Mouse (Mus musculus): ENCODE measurements around the gene Trim8.

Trim8 gene

GRCm38 (mm10) chr19:46547565-46547964 is 46.1 kb downstream of the Trim8 start:
- DNase-seq (ENCODE audit: low read depth, low spot score) = no peak

GRCm38 (mm10) chr19:46548110-46548509 is 46.6 kb downstream of the Trim8 start:
- DNase-seq (ENCODE audit: low read depth, low spot score) = no peak

GRCm38 (mm10) chr19:46550385-46550784 is 48.9 kb downstream of the Trim8 start:
- no peak for DNase-seq (ENCODE audit: low read depth, low spot score)

GRCm38 (mm10) chr19:46552496-46552895 is 51.0 kb downstream of the Trim8 start:
- DNase-seq (ENCODE audit: low read depth, low spot score) = no peak

GRCm38 (mm10) chr19:46553541-46553955 is 52.0 kb downstream of the Trim8 start:
- no peak for DNase-seq (ENCODE audit: low read depth, low spot score)

GRCm38 (mm10) chr19:46558009-46558408 is 56.5 kb downstream of the Trim8 start:
- no peak for DNase-seq (ENCODE audit: low read depth, low spot score)

- no peak for DNase-seq (ENCODE audit: low read depth, low spot score)
These were observed 57.1 kb downstream of the Trim8 start for GRCm38 (mm10) chr19:46558631-46559030.

GRCm38 (mm10) chr19:46562132-46562531 is 60.6 kb downstream of the Trim8 start:
- peak; percentile 93 for DNase-seq (ENCODE audit: low read depth, low spot score)

GRCm38 (mm10) chr19:46562581-46563515 is 61.3 kb downstream of the Trim8 start:
- DNase-seq (ENCODE audit: low read depth, low spot score) = no peak

- DNase-seq (ENCODE audit: low read depth, low spot score) = no peak
These were observed 62.1 kb downstream of the Trim8 start for GRCm38 (mm10) chr19:46563603-46564002.

- no peak for DNase-seq (ENCODE audit: low read depth, low spot score)
These were observed 62.6 kb downstream of the Trim8 start for GRCm38 (mm10) chr19:46564043-46564462.

Measured in 3T3-L1 (cell line).